Mouse (Mus musculus) CD4-positive, CD25-positive, alpha-beta regulatory T cell, adult 9 weeks (primary cell): ENCODE results near the gene Clip3. TPM values are rescaled to one million over a fixed set of nuclear protein-coding genes. Genes with fewer than 3 reads are reported as not detected.

Experiments used
- polyA plus RNA-seq: library from polyadenylated mRNA; unstranded; fragments of 100-300 nt; shearing (Covaris generic); gene quantifications from one replicate; pipeline ENCODE4 v1.2.1, GENCODE M21; 2017

Clip3 gene
- polyA plus RNA-seq = 4.2 TPM

DNA sequence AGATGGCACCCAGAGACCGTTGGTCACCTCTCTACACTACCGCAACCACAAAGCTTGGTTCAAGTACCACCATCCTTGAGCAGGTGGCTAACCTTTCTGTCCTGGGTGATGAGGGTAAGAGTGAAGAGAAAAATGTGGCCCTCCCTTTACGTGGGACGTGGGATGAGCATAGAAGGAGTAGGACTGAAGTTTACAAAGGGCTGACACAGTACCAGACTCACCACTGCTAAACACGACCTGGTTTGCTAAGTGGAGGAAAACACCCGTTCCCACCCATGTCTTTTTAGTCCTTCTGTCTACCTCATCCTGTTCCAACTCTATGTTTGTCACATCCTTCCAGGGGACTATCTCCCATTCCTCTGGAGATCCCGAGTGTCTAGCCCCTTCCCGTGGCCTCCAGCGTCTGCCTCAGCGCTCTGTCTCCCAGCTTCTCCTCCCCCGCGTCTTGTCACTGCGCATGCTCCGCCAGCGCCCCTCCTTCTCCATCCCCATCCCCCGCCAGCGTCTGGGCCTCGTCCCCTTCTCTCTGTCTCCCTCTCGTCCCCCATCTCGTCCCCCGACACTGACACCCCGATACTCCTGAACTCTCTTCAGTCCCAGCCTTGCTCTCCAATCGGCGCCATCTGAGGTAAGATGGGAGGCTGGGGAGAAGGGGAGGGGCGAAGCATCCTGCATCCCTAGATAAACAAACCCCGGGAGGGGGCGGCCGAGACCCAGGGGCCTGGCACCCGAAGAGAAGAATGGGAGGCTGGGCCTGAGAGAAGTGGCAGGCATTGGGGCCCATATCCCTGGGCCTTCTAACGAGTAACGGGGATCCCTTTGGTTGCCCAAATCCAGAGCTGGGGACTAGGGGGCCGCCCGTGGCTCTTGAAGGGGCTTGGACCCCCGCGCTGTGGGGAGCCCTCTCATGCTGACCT lies at the start of gene Clip3:
Gene Clip3, plus strand, starts transcription at position 514 of the 917 bp plus-strand sequence.

DNA sequence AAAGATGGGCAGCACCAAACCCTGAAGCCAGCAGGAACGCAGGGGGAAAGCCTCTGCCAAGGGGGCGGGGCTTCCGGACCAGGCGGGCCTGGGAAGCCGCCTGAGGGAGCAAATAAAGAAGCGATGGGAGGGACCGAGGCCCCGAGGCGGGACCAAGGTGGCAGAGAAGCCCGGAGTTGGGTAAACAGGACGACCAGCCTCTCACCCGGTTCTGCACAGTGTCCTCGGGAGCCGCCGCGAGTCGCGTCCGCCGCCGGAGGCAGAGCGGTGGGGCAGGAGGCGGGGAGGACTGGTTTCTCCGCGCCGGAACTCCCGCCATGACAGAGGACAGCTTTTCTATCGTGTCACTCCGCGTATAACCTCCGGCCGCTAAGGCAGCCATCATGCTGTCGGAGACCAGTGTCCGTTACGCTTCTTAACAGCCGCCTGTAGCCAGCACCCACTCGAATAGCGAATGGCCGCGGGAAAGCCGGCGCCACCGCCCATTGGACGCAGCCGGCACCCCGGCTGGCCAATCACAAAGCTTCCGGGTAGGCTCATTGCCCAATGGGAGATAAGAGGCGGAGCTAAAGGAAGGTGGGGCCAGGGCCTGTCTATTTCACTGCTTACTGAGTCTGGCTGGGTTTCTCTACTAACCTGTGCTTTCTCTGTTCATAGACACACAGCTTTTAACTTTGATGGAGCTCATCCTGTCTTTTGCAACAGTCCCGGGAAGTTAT lies 11.4 kb upstream of the Clip3 start, which contains the start of the genes Thap8 and Wdr62:
Gene Thap8, plus strand, starts transcription at position 144 of the 719 bp plus-strand sequence.
Gene Wdr62, minus strand, starts transcription at position 469 of the 719 bp plus-strand sequence.

DNA sequence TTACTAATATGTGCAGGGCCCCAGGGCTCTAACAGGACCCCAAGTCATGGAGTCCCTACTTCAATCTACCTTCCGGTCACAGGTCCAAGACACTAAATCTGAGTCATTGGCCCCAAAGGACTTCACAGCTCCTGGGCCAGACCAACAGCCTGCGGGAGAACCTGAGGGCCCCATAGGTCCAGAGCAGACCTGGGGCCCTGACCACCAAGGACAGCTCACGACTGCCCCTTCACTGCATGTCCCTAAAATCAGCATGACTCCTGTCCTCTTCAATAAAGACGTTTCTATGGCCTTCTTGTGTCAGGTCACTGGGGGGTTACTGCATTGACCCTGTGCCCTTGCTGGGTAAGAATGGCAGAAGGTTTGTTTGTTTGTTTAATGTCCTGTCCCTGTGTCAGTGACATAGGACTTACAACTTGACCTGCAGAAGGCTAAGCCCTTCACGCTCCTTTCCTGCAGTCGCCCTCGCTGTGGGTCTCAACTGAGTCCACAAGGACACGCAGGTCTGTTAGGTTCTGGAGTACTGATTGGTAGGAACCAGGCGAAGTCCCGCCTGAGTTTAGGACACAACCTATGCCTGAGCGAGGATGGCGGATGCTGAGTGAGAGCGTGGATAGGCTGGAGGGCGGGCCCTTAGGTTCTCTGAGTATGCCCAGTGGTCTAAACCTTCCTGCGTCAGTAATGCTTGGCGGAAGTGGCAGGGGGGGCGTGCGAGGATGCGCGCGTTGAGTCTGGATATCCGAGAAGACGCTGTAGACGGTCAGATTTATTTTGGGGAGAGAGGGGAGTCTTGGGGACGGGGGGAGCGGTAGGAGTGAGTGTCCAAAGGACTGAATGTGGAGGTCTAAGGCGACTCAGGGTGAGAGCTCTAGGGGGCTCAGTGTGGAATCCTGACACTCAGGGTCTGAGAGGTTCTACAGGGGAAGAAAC lies 16.8 kb downstream of the Clip3 start, which contains the start of gene Alkbh6:
Gene Alkbh6, plus strand, starts transcription at position 642 of the 930 bp plus-strand sequence.

GRCm38 (mm10) chr7:30314721-30315155 lies 23.2 kb downstream of the Clip3 start, which contains the start of gene Syne4:
Gene Syne4 (plus strand): TSS chr7:30314807.

GRCm38 (mm10) chr7:30321539-30322284 lies 30.2 kb downstream of the Clip3 start, which contains the start of gene E130208F15Rik:
Gene E130208F15Rik (plus strand): TSS chr7:30321740.

GRCm38 (mm10) chr7:30323795-30324194 lies 32.3 kb downstream of the Clip3 start, which contains the start of gene Sdhaf1:
Gene Sdhaf1 (minus strand): TSS chr7:30323895.

Other genes with a start within 250 kb of the Clip3 start
- 7.1 TPM for gene Zfp14, start 240.3 kb upstream of the Clip3 start, polyA plus RNA-seq
- gene Zfp82, start 218.8 kb upstream of the Clip3 start, polyA plus RNA-seq = 13.1 TPM
- 2.0 TPM for gene Gm26920, start 201.3 kb upstream of the Clip3 start, polyA plus RNA-seq
- gene Zfp566, start 201.2 kb upstream of the Clip3 start, polyA plus RNA-seq = 14.8 TPM
- gene Zfp260, start 197.0 kb upstream of the Clip3 start, polyA plus RNA-seq = 95.2 TPM
- 15.8 TPM for gene Zfp382, start 169.8 kb upstream of the Clip3 start, polyA plus RNA-seq
- 33.9 TPM for gene Zfp146, start 122.0 kb upstream of the Clip3 start, polyA plus RNA-seq
- 1.5 TPM for gene Cox7a1, start 107.6 kb upstream of the Clip3 start, polyA plus RNA-seq
- 74.4 TPM for gene Capns1, start 92.9 kb upstream of the Clip3 start, polyA plus RNA-seq
- 69.2 TPM for gene Polr2i, start 59.8 kb upstream of the Clip3 start, polyA plus RNA-seq
- gene Tbcb, start 59.5 kb upstream of the Clip3 start, polyA plus RNA-seq = 134 TPM
- gene Ovol3, start 56.0 kb upstream of the Clip3 start, polyA plus RNA-seq = not detected
- 0.69 TPM for gene Thap8, start 11.6 kb upstream of the Clip3 start, polyA plus RNA-seq
- 5.3 TPM for gene Wdr62, start 11.3 kb upstream of the Clip3 start, polyA plus RNA-seq
- gene Alkbh6, start 17.0 kb downstream of the Clip3 start, polyA plus RNA-seq = 157 TPM
- 13.5 TPM for gene Syne4, start 23.1 kb downstream of the Clip3 start, polyA plus RNA-seq
- not detected for gene E130208F15Rik, start 30.0 kb downstream of the Clip3 start, polyA plus RNA-seq
- gene Sdhaf1, start 32.2 kb downstream of the Clip3 start, polyA plus RNA-seq = 7.4 TPM
- not detected for gene Lrfn3, start 71.0 kb downstream of the Clip3 start, polyA plus RNA-seq
- 7.0 TPM for gene Tyrobp, start 122.0 kb downstream of the Clip3 start, polyA plus RNA-seq
- gene Hcst, start 128.1 kb downstream of the Clip3 start, polyA plus RNA-seq = 514 TPM
- 102 TPM for gene Nfkbid, start 130.0 kb downstream of the Clip3 start, polyA plus RNA-seq
- gene Aplp1, start 153.8 kb downstream of the Clip3 start, polyA plus RNA-seq = 3.1 TPM
- gene Kirrel2, start 166.0 kb downstream of the Clip3 start, polyA plus RNA-seq = not detected
- not detected for gene Nphs1, start 166.6 kb downstream of the Clip3 start, polyA plus RNA-seq
- not detected for gene Prodh2, start 201.9 kb downstream of the Clip3 start, polyA plus RNA-seq
- gene Arhgap33, start 243.3 kb downstream of the Clip3 start, polyA plus RNA-seq = 1.8 TPM